Mouse (Mus musculus) heart, embryonic 12.5 days (tissue): Measurements from ENCODE around the gene Angptl6. TPM values are rescaled to one million over a fixed set of nuclear protein-coding genes. Genes with fewer than 3 reads are reported as not detected.

Experiments used
- ATAC-seq: fragments of 200-750 bp; cut with Nextera tagmentation; 2 replicates; pipeline ENCODE4 v1.8.0; 2017; ENCODE audit warnings: moderate TSS enrichment, moderate library complexity; ENCODE audit not compliant: insufficient number of reproducible peaks, low FRiP score
- H3K27ac ChIP-seq: fragments of 300-500 bp; sonication (generic); 2 replicates; pipeline ENCODE4 v1.5.1; 2016; ENCODE audit warnings: mild to moderate bottlenecking, moderate library complexity; ENCODE audit not compliant: poor library complexity, severe bottlenecking
- H3K27me3 ChIP-seq: fragments of 300-500 bp; sonication (generic); replicated peaks from 2 replicates; pipeline ENCODE4 v1.6.1; 2016; ENCODE audit warnings: mild to moderate bottlenecking, moderate library complexity
- H3K36me3 ChIP-seq: fragments of 300-500 bp; sonication (generic); 2 replicates; pipeline ENCODE4 v1.6.1; 2016; ENCODE audit warnings: mild to moderate bottlenecking, moderate library complexity
- H3K4me1 ChIP-seq: fragments of 300-500 bp; sonication (generic); replicated peaks from 2 replicates; pipeline ENCODE4 v1.6.1; 2016; ENCODE audit warnings: mild to moderate bottlenecking
- H3K4me2 ChIP-seq: fragments of 300-500 bp; sonication (generic); 2 replicates; pipeline ENCODE4 v1.6.1; 2016; ENCODE audit warnings: mild to moderate bottlenecking, moderate library complexity
- H3K4me3 ChIP-seq: fragments of 300-500 bp; sonication (generic); 2 replicates; pipeline ENCODE4 v1.5.1; 2016; ENCODE audit warnings: mild to moderate bottlenecking
- H3K9ac ChIP-seq: fragments of 300-500 bp; sonication (generic); 2 replicates; pipeline ENCODE4 v1.6.1; 2016; ENCODE audit warnings: mild to moderate bottlenecking, moderate library complexity
- H3K9me3 ChIP-seq: fragments of 300-500 bp; sonication (generic); replicated peaks from 2 replicates; pipeline ENCODE4 v1.6.1; 2016; ENCODE audit warnings: mild to moderate bottlenecking, moderate library complexity
- WGBS: fragments of 180-500 bp; shearing (Covaris S2); methylation state at CpG from one replicate; pipeline ENCODE4 v1.1.7; 2016; 5-methylcytosine and 5-hydroxymethylcytosine counted together
- polyA plus RNA-seq: library from polyadenylated mRNA; unstranded; fragments of >200 nt; fragmentation: Nextera tagmentation; extraction: Ambion mirVana; gene quantifications from 2 replicates; pipeline ENCODE4 v1.2.1, GENCODE M21; 2016

Angptl6 gene
- polyA plus RNA-seq, 1 experiment from 2014 or later = 2.5 TPM

DNA sequence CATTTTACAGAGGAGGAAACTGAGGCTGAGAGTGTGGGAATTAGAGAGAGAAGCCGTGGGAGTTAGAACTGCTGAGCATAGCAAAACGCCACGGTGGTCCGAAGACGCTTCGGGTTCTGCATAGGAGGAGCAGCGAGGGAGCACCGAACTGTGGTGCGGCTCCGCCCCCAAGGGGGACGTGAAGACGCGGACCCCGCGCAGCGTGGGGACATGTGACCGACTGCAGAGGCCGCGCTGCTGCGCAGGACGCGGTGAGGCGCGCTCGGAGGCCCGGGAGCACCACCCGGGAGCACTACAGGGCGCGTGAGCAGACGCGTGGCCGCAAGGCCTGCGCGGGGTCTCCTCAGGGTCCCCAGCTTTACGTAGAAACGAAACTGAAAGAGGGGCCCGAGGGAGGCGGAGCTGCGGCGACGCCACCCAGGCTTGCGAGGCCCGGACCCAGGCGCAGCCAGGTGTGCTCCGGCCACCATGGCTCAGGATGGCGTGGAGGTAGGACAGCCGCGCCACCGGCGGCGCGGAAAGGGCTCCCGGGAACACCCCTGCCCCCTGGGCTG is 11.0 kb downstream of the Angptl6 start, which contains the start of gene A230050P20Rik:
Gene A230050P20Rik, plus strand, starts transcription at position 195 of the 554 bp plus-strand sequence.
- peak; percentile 49 for ATAC-seq
- Histone ChIP-seq H3K4me1 (peaks cover 10% of the 10 kb centered on the region), H3K9me3 (no peaks in the 10 kb centered on the region), H3K4me3 (peak within 1 kb of the TSS; percentile 55), H3K36me3 (0 out of 2 replicates have a peak, but pooled peaks cover 2% of the 10 kb centered on the region), H3K9ac (peak within 1 kb of the TSS; percentile 43), H3K4me2 (peak within 1 kb of the TSS; percentile 69), H3K27ac (no peak within 1 kb of the TSS), H3K27me3 (peaks cover 57% of the 10 kb centered on the region)
- 7% methylated on average over 53 of the region's 53 CpGs for WGBS

DNA sequence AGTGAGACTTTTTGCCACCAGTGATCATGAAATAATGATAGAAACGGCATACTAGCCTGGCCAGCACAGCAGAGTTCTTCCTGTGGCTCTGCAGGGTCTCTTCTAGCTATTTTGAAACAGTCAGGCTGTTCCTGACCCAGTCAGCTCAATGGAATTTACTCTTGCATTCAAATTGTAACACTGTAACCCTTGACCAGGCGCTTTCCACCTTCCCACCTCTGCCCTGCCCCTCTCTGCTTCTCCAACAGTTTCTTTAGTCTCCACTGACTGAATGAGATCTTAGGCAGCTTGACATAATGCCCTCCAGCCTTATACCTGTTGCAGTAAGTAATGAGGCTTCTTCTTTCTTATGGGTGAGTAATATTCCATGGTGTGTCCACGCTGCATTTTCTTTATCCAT is 12.6 kb downstream of the Angptl6 start:
- no peaks in the 10 kb centered on the region for H3K9me3 ChIP-seq
- H3K4me2 ChIP-seq = no peak overlapping the region
- no peak overlapping the region for H3K4me3 ChIP-seq
- H3K36me3 ChIP-seq = 0 out of 2 replicates have a peak, but pooled peaks cover 2% of the 10 kb centered on the region
- no peak overlapping the region for H3K9ac ChIP-seq
- peaks cover 10% of the 10 kb centered on the region for H3K4me1 ChIP-seq
- no peak overlapping the region for H3K27ac ChIP-seq
- peaks cover 55% of the 10 kb centered on the region for H3K27me3 ChIP-seq
- ATAC-seq = no peak
- WGBS = 54% methylated on average over 3 of the region's 3 CpGs

DNA sequence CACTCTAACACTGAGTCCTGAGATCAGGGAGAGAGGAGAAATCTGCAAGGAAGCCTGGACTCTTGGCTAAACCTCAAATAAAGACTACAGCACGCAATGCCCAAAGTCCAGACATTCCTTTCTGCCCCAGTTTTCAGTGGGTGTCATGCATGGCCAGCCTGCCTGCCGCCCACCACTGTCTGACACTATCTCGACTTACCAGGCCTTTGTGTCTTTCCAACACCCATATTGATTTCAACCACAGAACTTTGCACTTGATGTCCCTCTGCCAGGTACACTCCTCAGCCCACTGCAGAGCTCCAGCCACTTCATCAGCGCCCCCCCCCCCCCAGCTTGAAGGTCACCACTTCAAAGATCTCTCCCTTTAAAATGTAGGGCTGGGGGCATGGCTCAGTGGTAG is 17.3 kb downstream of the Angptl6 start:
- H3K9me3 ChIP-seq = no peaks in the 10 kb centered on the region
- no peak overlapping the region for H3K4me2 ChIP-seq
- H3K4me3 ChIP-seq = no peak overlapping the region
- H3K4me1 ChIP-seq = no peaks in the 10 kb centered on the region
- H3K27ac ChIP-seq = no peak overlapping the region
- 50% methylated on average over 4 of the region's 4 CpGs for WGBS
- ATAC-seq = no peak
- H3K36me3 ChIP-seq = no peaks in the 10 kb centered on the region
- no peak overlapping the region for H3K9ac ChIP-seq
- peaks cover 15% of the 10 kb centered on the region for H3K27me3 ChIP-seq

DNA sequence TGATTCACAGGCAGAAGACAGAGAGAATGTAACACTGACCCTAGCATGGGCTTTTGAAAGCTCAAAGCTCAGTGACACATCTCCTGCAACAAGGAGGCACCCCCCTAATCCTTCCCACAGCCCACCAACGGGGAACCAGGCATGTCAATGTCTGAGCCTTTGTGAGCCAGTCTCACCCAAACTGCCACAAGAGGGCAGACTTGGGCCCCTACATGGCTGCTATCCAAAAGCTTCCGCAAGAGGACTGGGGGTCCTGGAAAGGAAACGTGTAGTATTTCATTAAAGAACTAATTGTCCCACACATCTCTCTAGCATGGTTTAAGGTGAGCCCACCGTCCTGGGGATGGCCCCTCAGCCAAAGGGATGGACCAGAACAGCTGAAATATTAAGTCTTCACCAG is 17.7 kb downstream of the Angptl6 start:
- H3K4me1 ChIP-seq = no peaks in the 10 kb centered on the region
- 9% methylated on average over 4 of the region's 4 CpGs for WGBS
- no peak overlapping the region for H3K4me2 ChIP-seq
- 0 out of 2 replicates have a peak, but pooled peaks cover 11% of the 10 kb centered on the region for H3K27me3 ChIP-seq
- H3K9me3 ChIP-seq = no peaks in the 10 kb centered on the region
- ATAC-seq = no peak
- H3K4me3 ChIP-seq = no peak overlapping the region
- no peaks in the 10 kb centered on the region for H3K36me3 ChIP-seq
- H3K27ac ChIP-seq = no peak overlapping the region
- H3K9ac ChIP-seq = no peak overlapping the region

DNA sequence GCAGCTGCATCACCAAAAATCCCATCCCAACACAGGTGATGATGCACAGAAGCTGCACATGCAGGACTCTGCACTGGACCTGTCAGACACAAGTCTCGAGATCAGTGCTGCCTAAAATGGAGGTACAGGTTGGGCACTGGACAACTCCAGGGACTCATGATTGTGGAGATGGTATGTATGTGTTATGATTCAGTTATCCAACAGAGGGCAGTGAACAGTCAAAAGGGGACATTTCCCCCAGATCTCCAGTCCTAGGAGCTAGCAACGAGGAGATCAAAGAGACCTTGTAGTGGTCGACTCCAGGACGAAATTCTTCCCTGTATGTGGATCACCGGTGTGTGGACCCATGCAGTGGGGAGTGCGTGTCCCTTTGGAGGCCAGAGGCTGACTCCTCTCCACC is 19.6 kb downstream of the Angptl6 start:
- no peak overlapping the region for H3K9ac ChIP-seq
- H3K36me3 ChIP-seq = no peaks in the 10 kb centered on the region
- H3K4me1 ChIP-seq = no peaks in the 10 kb centered on the region
- 37% methylated on average over 6 of the region's 6 CpGs for WGBS
- no peak for ATAC-seq
- no peak overlapping the region for H3K4me2 ChIP-seq
- no peak overlapping the region for H3K27ac ChIP-seq
- no peaks in the 10 kb centered on the region for H3K9me3 ChIP-seq
- H3K4me3 ChIP-seq = no peak overlapping the region
- no peaks in the 10 kb centered on the region for H3K27me3 ChIP-seq

DNA sequence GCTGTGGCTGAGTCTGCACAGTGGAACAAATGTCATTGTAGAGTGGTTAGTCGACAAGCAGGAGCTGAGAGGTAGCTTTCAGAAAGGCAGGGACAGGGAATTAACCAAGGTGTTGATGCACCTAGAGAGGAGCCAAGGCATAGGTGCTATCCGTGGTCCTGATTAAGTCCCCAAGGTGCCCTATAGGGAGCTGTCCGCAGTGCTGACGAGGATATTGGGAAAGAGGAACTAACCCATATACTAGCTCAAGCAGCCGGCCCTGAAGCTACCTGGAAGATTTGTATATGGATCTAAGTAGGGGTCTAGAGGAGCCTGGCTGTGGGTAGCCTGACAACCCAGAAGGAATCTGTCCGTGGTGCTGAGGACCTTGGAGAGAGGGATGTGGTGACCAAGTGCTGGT is 22.4 kb downstream of the Angptl6 start:
- Histone ChIP-seq H3K36me3 (no peaks in the 10 kb centered on the region), H3K9ac (no peak overlapping the region), H3K4me1 (no peaks in the 10 kb centered on the region), H3K4me3 (no peak overlapping the region), H3K27ac (no peak overlapping the region), H3K9me3 (no peaks in the 10 kb centered on the region), H3K4me2 (no peak overlapping the region), H3K27me3 (no peaks in the 10 kb centered on the region)
- no peak for ATAC-seq
- 8% methylated on average over 6 of the region's 6 CpGs for WGBS

DNA sequence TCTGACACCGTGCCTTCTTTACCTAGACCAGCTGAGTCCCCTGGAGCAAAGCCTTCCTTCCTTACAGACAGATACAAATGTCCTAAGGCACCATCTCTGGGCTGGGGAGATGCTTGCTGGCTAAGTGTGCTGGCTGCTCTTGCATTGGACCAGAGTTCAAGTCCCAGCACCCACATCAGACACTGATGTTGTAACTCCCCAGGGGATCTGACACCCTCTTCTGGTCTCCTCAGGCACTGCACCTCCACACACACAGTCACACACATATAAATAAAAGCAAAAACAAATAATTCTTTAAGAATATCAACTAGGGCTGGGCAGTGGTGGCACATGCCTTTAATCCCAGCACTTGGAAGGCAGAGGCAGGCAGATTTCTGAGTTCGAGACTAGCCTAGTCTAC is 29.3 kb downstream of the Angptl6 start:
- H3K4me2 ChIP-seq = no peak overlapping the region
- H3K27me3 ChIP-seq = peaks cover 16% of the 10 kb centered on the region
- ATAC-seq = no peak
- H3K27ac ChIP-seq = no peak overlapping the region
- no peaks in the 10 kb centered on the region for H3K36me3 ChIP-seq
- no peaks in the 10 kb centered on the region for H3K4me1 ChIP-seq
- no peak overlapping the region for H3K4me3 ChIP-seq
- no peaks in the 10 kb centered on the region for H3K9me3 ChIP-seq
- H3K9ac ChIP-seq = no peak overlapping the region
- WGBS = 79% methylated on average over 2 of the region's 2 CpGs

DNA sequence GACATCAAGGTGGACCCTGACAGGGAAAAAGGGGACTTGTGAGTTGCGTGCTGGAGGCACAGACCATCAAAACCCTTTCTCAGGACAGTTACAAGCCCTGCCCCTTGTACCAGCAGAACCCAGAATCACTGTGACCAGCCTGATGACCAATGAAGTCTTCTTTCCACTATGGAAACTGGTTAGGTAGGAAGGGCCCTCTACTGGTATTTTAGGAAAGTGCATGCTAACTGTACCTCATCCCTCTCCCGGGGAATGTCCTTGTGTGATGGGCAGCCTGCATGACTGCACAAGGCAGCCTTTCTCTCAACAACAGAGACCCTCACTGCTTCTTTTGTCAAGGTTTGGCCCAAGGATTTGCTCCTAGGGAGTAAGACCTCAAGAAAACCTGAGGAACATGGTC is 36.9 kb downstream of the Angptl6 start:
- Histone ChIP-seq H3K4me2 (no peak overlapping the region), H3K9ac (no peak overlapping the region), H3K4me3 (no peak overlapping the region), H3K27me3 (peaks cover 21% of the 10 kb centered on the region), H3K4me1 (no peaks in the 10 kb centered on the region), H3K36me3 (no peaks in the 10 kb centered on the region), H3K27ac (no peak overlapping the region), H3K9me3 (no peaks in the 10 kb centered on the region)
- WGBS = 23% methylated on average over 2 of the region's 2 CpGs
- no peak for ATAC-seq

DNA sequence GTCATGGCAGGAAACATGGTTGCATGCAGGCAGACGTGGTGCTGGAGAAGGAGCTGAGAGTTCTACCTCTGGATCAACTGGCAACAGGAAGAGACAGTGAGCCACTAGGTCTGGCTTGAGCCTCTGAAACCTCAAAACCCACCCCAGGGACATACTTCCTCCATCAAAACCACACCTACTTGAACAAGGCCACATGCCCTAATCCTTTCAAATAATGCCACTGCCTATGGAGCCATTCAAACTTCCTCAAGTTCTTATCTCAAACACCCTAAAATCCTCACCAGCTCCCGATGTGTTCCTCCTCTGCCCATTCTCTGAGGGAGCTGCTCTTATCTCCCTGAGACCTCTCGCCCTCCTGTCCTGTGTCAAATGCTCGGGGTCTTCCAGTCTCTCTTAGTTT is 37.3 kb downstream of the Angptl6 start:
- ATAC-seq = no peak
- H3K4me1 ChIP-seq = no peaks in the 10 kb centered on the region
- H3K4me3 ChIP-seq = no peak overlapping the region
- peaks cover 21% of the 10 kb centered on the region for H3K27me3 ChIP-seq
- no peak overlapping the region for H3K4me2 ChIP-seq
- H3K27ac ChIP-seq = no peak overlapping the region
- H3K9ac ChIP-seq = no peak overlapping the region
- H3K36me3 ChIP-seq = no peaks in the 10 kb centered on the region
- H3K9me3 ChIP-seq = no peaks in the 10 kb centered on the region
- 42% methylated on average over 4 of the region's 4 CpGs for WGBS

DNA sequence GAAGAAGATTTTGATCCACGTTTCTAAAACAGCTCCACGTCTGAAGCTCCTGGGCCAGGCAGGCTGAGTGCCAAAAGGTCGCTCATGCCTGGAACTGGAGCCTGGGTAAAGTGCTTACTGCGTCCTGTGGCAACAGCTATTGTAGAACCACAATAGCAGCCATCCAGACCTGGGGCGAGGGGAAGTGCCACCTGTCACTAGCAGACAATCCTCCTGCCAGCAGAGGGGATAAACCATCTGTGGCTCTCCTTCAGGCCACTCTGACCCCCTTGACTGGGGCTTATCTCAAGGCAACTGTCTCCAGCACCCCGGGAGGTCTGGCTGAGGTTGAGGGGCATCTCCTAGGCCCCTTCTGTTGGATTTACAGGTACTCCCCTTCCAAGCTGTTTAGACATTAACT is 40.6 kb downstream of the Angptl6 start:
- peaks cover 8% of the 10 kb centered on the region; the same call in 1 of the 2 replicates for H3K27me3 ChIP-seq
- H3K4me2 ChIP-seq = no peak overlapping the region
- H3K27ac ChIP-seq = no peak overlapping the region
- no peaks in the 10 kb centered on the region for H3K36me3 ChIP-seq
- no peak overlapping the region for H3K4me3 ChIP-seq
- H3K9ac ChIP-seq = no peak overlapping the region
- 49% methylated on average over 6 of the region's 6 CpGs for WGBS
- ATAC-seq = no peak
- no peaks in the 10 kb centered on the region for H3K9me3 ChIP-seq
- H3K4me1 ChIP-seq = no peaks in the 10 kb centered on the region

DNA sequence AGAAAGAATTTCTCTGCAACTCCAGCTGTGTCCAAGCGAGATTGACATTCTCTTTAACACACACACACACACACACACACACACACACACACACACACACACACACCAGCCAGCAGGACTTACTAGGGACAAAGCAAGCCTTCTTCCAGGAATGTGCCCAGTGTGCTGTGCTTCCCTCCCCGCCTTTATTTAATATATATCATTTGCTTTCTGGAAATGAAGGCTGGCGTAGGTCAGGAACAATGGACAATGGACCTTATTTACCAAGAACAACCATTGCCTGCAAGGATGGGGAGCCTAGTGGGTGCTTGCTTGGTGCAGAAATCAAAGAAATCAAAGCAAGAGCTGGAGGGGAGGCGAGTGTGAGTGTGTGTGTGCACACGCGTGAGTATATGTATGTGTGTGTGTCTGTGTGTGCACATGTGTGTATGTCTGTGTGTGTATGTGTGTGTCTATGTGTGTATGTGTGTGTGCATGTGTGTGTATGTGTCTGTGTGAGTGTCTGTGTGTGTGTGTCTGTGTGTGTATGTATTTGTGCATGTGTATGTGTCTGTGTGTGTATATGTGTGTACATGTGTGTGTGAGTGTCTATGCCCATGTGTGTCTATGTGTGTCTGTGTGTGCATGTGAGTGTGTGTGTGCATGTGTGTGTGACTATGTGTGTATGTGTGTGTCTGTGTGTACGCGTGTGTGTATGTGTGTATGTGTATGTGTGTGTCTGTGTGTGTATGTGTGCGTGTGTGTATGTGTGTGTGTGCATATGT is 42.2 kb downstream of the Angptl6 start:
- Histone ChIP-seq H3K27ac (no peak overlapping the region), H3K27me3 (peaks cover 23% of the 10 kb centered on the region), H3K9ac (no peak overlapping the region), H3K4me3 (no peak overlapping the region), H3K36me3 (no peaks in the 10 kb centered on the region), H3K4me1 (no peaks in the 10 kb centered on the region), H3K4me2 (no peak overlapping the region), H3K9me3 (no peaks in the 10 kb centered on the region)
- ATAC-seq = no peak
- 85% methylated on average over 9 of the region's 9 CpGs for WGBS
